Mouse (Mus musculus) erythroblast, adult 5-6 weeks (primary cell): ENCODE measurements around the gene Cep97. TPM values are rescaled to one million over a fixed set of nuclear protein-coding genes. Genes with fewer than 3 reads are reported as not detected.
"Not testable (repeated sequence)": the region's sequence is repeated elsewhere in the genome, so short reads cannot be mapped to it uniquely, and the experiment has no call there.

ENCODE experiments used
- ATAC-seq: replicated peaks from 2 replicates; pipeline ENCODE4 v1.8.0; 2016; ENCODE audit warnings: moderate number of reproducible peaks, mild to moderate bottlenecking, moderate TSS enrichment, inconsistent platforms; ENCODE audit not compliant: poor library complexity, low FRiP score, severe bottlenecking
- total RNA-seq, 2 experiments: library from RNA; stranded (forward) in 1 of 2; stranded (reverse) in 1 of 2; fragments of 150-400 nt in 1 of 2; fragments of 200-764, 138-1000 nt in 1 of 2; gene quantifications; 2 replicates each; pipeline versions ENCODE4 v1.2.3 to v1.2.4; 2015 to 2017; ENCODE audit warnings: low replicate concordance in 2 of 2

Cep97 gene
- total RNA-seq, 2 experiments from 2014 or later = 1.5 to 2.5 TPM

- no peak for ATAC-seq
Measured at GRCm38 (mm10) chr16:55950462-55950861, 15.8 kb upstream of the Cep97 start.

GRCm38 (mm10) chr16:55948963-55949362 is 14.3 kb upstream of the Cep97 start:
- no peak for ATAC-seq

GRCm38 (mm10) chr16:55947876-55948410 is 13.3 kb upstream of the Cep97 start:
- not testable (repeated sequence) for ATAC-seq

- no peak for ATAC-seq
Measured at GRCm38 (mm10) chr16:55947266-55947665, 12.6 kb upstream of the Cep97 start.

GRCm38 (mm10) chr16:55940781-55941180 is 6.1 kb upstream of the Cep97 start:
- no peak for ATAC-seq

- ATAC-seq = no peak
Measured at GRCm38 (mm10) chr16:55939703-55940102, 5.0 kb upstream of the Cep97 start.

- ATAC-seq = no peak
Measured at GRCm38 (mm10) chr16:55938761-55939160, 4.1 kb upstream of the Cep97 start.

GRCm38 (mm10) chr16:55933681-55934343 is 843 bp downstream of the Cep97 start:
- peak; percentile 69 for ATAC-seq

- ATAC-seq = peak; percentile 86
Measured at GRCm38 (mm10) chr16:55924010-55924409, 10.6 kb downstream of the Cep97 start.

- no peak for ATAC-seq
Measured at GRCm38 (mm10) chr16:55922079-55922478, 12.6 kb downstream of the Cep97 start.

GRCm38 (mm10) chr16:55914716-55915115 is 19.9 kb downstream of the Cep97 start:
- no peak for ATAC-seq

GRCm38 (mm10) chr16:55910208-55910793 is 24.4 kb downstream of the Cep97 start:
- no peak for ATAC-seq

GRCm38 (mm10) chr16:55906928-55907679 is 27.6 kb downstream of the Cep97 start:
- no peak for ATAC-seq

GRCm38 (mm10) chr16:55905370-55905769 is 29.3 kb downstream of the Cep97 start:
- ATAC-seq = no peak

GRCm38 (mm10) chr16:55901839-55902756 is 32.6 kb downstream of the Cep97 start:
- ATAC-seq = no peak

GRCm38 (mm10) chr16:55898385-55899002 is 36.2 kb downstream of the Cep97 start:
- no peak for ATAC-seq

GRCm38 (mm10) chr16:55895651-55896095 is 39.0 kb downstream of the Cep97 start:
- ATAC-seq = peak; percentile 38

- ATAC-seq = peak; percentile 94
Measured at GRCm38 (mm10) chr16:55894893-55895650, 39.6 kb downstream of the Cep97 start, which contains the start of gene Nxpe3. Gene Nxpe3, minus strand, starts transcription at chr16:55895285.
